Mouse (Mus musculus) NIH3T3 (cell line): ENCODE data around the gene Trdn.
A peak's percentile ranks its signal among the peaks of the same experiment; 100 is the strongest.

ENCODE experiments used
- DNase-seq: peaks from one replicate; pipeline ENCODE4 v3.0.0-alpha.2; 2012; ENCODE audit warnings: low read depth

Gene Trdn

DNA sequence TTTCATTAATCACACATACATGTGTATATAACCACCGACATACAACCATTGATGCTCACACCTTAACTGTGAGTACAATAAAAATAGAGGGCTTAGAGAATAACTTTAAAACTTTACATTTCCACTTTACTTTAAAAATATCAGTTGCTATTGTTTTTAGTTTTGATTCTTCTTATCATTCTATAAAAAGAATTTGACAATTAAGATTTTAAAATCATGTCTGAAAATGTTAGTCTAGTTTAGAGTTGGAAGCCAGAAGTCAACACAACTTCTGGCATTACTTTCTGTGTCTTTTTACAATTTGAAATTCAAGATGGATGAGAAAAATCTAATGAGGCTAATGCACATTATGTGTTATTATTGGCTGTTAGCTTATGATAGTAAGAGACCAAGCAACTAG lies at the start of gene Trdn:
Gene Trdn (plus strand): TSS at position 301 of the 400 bp plus-strand sequence.
- no peak for DNase-seq

DNA sequence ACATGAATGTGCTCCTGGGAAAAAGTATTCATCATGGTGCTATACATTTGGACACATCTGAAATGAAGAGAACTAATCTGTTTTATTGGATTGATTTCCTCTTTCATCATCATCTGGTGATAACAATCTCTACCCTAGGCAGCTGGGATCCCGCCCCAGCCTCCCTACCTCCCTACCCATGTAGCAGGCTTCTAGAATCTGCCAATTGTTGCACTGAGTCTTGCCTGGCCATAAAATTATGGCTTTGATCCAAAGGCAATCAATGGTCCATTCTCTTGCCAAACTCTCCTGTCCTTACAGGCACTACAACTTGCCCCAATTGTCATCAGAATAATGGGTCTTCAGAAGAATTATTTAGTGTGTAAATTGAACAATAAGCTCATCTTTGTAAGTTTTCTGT lies 19.6 kb upstream of the Trdn start:
- DNase-seq, result no peak

DNA sequence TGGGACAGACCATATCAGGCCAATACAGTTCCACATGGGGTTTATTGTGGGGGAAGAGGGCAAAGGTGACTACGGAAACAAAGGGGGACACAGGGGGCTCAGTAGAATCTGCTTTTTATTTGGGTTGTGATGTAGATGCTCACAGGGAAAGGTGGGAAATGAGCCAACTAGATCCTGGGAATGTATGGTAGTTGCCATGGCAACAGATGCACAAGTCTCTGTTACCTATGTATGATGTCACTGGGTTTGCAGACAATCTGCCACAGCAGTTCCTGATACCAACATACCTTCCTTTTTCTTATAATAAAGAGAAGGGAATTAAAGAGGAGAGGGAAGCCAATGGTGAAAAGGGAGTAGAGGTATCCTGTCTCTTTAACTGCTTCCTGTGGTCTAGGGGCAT lies 14.8 kb upstream of the Trdn start:
- DNase-seq, result no peak

DNA sequence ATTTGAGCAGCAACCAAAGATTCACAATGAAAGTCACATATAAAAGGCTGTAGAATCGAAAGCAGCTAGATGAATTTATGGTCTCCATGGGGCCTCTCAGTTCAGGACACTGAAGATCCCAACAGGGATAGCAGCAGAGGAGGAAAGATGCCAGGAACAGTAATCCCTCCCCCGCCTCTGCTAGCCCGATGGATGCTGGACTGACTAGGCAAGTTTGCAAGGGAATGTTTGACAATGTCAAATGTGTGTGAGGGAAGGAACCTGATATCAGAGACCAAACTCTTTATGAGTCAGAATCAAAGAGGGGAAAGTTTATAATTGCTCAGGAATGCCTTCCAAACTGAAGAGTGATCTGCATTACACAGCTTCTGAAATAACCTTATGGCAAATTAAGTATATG lies 7.2 kb upstream of the Trdn start:
- no peak for DNase-seq

- no peak for DNase-seq
These were observed 1.9 kb downstream of the Trdn start for GRCm38 (mm10) chr10:33082151-33082844.

GRCm38 (mm10) chr10:33082961-33083626 lies 2.7 kb downstream of the Trdn start:
- no peak for DNase-seq

DNA sequence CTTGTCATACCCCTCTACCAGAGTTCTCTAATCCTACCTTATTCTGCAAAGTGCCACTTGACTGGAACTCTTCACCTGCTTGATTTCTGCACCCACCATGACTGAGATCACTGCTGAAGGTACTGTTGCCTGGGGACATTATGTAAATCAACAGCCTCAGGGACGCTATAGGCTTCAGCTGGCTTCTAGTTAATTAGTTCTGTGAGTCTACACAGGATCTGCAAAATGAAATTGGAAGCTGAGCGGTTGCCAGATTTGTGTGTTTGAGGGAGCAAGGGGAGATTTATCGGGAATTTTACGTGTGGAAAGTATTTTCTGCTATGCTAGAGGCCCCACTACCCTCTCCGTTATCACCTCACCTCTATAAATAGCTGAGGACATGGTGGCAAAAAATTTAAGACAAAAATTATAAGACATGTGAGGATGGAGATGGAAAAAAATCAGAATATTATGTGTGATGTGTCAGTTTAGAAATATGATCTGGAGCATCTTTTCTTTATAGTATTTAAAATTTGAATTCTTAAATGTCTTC lies 3.3 kb downstream of the Trdn start:
- no peak for DNase-seq

GRCm38 (mm10) chr10:33088403-33088802 lies 8.0 kb downstream of the Trdn start:
- no peak for DNase-seq

- no peak for DNase-seq
These were observed 12.0 kb downstream of the Trdn start for GRCm38 (mm10) chr10:33092400-33092799.

- no peak for DNase-seq
These were observed 27.6 kb downstream of the Trdn start for GRCm38 (mm10) chr10:33107942-33108341.

DNA sequence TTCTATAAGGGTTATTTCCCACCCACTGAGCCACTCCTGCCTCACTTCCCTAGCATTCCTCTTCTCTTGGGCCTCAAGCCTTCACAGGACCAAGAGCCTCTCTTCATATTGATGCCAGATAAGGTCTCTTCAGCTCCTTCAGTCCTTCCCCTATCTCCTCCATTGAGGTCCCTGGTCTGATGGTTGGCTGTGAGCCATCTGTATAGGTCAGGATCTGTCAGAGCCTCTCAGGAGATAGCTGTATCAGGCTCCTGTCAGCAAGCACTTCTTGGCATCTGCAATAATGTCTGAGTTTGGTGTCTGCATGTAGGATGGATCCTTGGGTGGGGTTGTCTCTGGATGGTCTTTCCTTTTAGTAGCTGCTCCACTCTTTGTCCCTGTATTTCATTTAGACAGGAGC lies 42.7 kb downstream of the Trdn start:
- no peak for DNase-seq

DNA sequence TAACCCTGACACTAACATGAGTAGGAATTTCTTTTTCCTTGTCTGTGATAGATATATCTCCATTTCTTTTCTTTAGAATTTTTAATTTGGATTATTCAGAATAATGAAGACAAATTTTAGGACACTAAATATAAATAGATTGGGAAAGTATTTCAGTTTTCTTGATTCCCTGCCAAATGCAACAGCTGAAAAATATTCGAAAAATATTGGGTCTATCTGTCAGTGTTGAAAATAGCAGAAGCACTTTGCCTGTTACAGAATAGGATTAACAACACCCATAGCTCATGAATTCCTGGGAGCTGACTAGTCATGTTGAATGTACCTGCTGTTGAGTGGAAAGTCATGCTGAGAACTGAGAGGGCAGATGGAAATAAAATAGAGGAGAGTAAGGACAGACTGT lies 64.6 kb downstream of the Trdn start:
- DNase-seq, result no peak

DNA sequence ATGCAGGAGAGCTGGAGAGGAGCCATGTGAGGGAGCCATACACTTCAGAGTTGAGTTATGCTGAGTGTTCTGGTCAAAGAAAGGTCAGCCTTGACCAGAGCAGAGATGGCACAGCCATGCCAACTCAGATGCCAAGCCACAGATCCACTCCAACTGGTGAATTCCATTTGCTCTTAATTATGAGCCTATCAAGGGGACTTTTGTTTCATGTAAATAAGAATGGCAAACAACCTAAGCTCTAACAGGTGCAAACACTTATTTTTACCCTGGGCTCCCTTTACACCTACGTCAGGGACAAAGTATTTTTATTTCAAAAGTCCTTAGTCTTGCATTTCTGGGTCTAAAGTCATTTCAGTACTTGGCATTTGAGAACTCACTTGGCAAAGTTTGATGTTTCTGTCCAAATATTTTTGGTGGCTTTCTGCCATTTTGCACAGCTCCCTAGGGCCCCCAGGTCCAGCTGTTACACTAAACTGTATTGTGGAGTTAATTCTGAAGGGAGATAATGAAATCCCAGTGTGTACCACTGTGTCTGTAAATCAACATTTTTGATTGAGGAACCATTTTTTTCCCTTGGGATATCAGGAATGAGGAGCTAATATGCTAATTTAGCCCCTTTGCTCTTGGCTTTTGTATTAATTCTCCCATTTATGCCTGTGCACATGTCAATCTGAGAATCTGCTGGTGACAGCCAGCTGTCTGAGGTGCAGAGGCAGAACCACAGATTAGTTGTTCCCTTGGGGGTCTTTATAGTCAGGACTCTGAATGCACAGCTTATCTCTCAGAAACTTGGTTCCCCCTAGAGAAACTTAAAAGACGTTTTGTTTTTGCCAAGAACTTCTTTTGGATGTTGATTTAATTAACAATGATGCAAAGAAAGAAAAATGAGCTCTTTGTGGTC lies 99.6 kb downstream of the Trdn start:
- DNase-seq, result no peak

GRCm38 (mm10) chr10:33189031-33189430 lies 108.7 kb downstream of the Trdn start:
- no peak for DNase-seq

GRCm38 (mm10) chr10:33195919-33196318 lies 115.6 kb downstream of the Trdn start:
- DNase-seq, result no peak

- DNase-seq, result no peak
These were observed 117.9 kb downstream of the Trdn start for GRCm38 (mm10) chr10:33198257-33198656.

- DNase-seq, result no peak
These were observed 130.1 kb downstream of the Trdn start for GRCm38 (mm10) chr10:33210411-33210810.

GRCm38 (mm10) chr10:33253911-33254310 lies 173.6 kb downstream of the Trdn start:
- no peak for DNase-seq

DNA sequence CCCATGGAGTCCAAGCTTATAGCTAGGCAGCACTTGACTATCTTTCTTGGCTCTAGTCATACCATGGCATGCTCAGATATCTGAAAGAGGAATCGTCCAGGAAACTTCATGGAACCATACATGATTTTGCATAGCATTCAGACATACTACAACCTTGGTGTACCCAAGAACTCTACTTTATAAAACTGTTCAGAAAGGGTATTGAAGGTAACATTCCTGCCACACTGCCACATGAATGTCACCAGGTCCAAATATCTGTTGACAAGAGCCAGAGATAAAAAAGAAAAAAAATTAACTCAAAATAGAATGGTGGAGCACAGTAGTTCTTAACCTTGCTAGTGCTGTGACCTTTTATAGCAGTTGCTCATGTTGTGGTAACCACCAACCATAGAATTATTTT lies 175.8 kb downstream of the Trdn start:
- no peak for DNase-seq

DNA sequence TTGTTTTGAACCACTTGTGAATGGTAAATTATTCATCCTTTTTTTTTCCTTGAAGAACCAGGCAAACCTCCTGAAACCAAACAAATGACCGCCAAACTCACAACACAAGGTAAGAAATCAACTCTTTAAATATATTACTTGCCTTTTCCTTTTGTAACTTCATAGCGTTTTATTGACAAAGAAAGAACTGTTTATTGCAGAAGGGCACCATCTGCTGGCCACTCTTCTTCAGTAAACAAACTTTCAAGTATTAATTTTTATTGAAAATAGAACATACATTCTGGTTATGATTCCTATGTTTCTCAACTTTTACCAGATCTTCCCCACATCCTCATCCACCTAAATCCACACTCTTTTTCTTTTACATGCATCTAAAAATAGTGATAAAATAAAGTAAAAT lies 224.6 kb downstream of the Trdn start:
- DNase-seq, result peak; percentile 45

- no peak for DNase-seq
These were observed 272.7 kb downstream of the Trdn start for GRCm38 (mm10) chr10:33353026-33353425.

GRCm38 (mm10) chr10:33366521-33366920 lies 286.2 kb downstream of the Trdn start:
- DNase-seq, result no peak

DNA sequence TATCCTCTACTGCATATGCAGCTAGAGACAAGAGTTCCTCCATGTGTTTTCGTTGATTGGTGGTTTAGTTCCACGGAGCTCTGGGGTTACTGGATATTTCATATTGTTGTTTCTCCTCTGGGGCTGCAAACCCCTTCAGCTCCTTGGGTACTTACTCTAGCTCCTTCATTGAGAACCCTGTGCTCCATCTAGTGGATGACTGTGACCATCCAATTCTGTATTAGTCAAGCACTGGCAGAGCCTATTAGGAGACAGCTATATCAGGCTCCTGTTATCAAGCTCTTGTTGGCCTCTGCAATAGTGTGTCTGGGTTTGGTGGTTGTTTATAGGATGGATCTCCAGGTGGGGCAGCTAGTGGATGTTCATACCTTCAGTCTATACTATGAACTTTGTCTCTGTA lies 290.2 kb downstream of the Trdn start:
- no peak for DNase-seq
